Mouse (Mus musculus) CH12.LX (cell line): ENCODE data around the gene Plekhm1. TPM values are rescaled to one million over a fixed set of nuclear protein-coding genes. Genes with fewer than 3 reads are reported as not detected.

ENCODE experiments used
- DNase-seq: peaks from one replicate; pipeline ENCODE4 v3.0.0-alpha.2; 2013; ENCODE audit errors: extremely low read depth
- H3K27ac ChIP-seq: 2 replicates; pipeline ENCODE4 v1.5.1; 2012; ENCODE audit warnings: low read depth, mild to moderate bottlenecking, control low read depth, moderate library complexity; ENCODE audit not compliant: insufficient read depth
- H3K27me3 ChIP-seq: replicated peaks from 2 replicates; pipeline ENCODE3; 2012; ENCODE audit warnings: inconsistent platforms
- H3K36me3 ChIP-seq, 2 experiments: replicated peaks in 1 of 2; 2 replicates each; pipeline versions ENCODE3 to v1.6.1; 2012; ENCODE audit warnings: inconsistent platforms in 1 of 2, low read length in 1 of 2, mild to moderate bottlenecking in 1 of 2, mixed read lengths in 1 of 2, moderate library complexity in 1 of 2; ENCODE audit not compliant: control insufficient read depth in 1 of 2, insufficient read depth in 1 of 2
- H3K4me1 ChIP-seq, 2 experiments: 2 replicates each; pipeline ENCODE4 v1.6.1; 2012; ENCODE audit warnings: inconsistent platforms in 1 of 2, moderate library complexity in 1 of 2; ENCODE audit not compliant: insufficient read depth in 2 of 2, control insufficient read depth in 1 of 2
- H3K4me2 ChIP-seq: 2 replicates; pipeline ENCODE4 v1.6.1; 2012; ENCODE audit warnings: low read depth, mild to moderate bottlenecking, control low read depth; ENCODE audit not compliant: poor library complexity, insufficient read depth, severe bottlenecking
- H3K4me3 ChIP-seq, 3 experiments: fragments of 150-350 bp in 1 of 3; sonication (generic) in 1 of 3; replicated peaks in 1 of 3; 2 replicates each; pipeline versions ENCODE3 to v1.5.1; 2011 to 2012; ENCODE audit warnings: low read depth in 2 of 3, low read length in 2 of 3, mild to moderate bottlenecking in 2 of 3, moderate library complexity in 2 of 3, control low read depth in 1 of 3, improper control_type of control experiment in 1 of 3, inconsistent platforms in 1 of 3, mixed read lengths in 1 of 3; ENCODE audit not compliant: poor library complexity in 1 of 3
- H3K79me2 ChIP-seq: replicated peaks from 2 replicates; pipeline ENCODE4 v1.6.1; 2012; ENCODE audit warnings: mild to moderate bottlenecking, moderate library complexity; ENCODE audit not compliant: control insufficient read depth, poor library complexity, insufficient read depth, severe bottlenecking; ENCODE audit errors: extremely low read depth
- H3K9ac ChIP-seq: 2 replicates; pipeline ENCODE4 v1.6.1; 2012; ENCODE audit warnings: low read depth, mild to moderate bottlenecking, control low read depth, moderate library complexity; ENCODE audit not compliant: insufficient read depth
- H3K9me3 ChIP-seq: replicated peaks from 2 replicates; pipeline ENCODE3; 2012; ENCODE audit warnings: low read length, inconsistent platforms, mixed read lengths
- BHLHE40 ChIP-seq: IDR thresholded peaks from 2 replicates; pipeline ENCODE4 v1.6.1; 2011; ENCODE audit warnings: mild to moderate bottlenecking, low read depth, low read length, improper control_type of control experiment
- CHD1 ChIP-seq: IDR thresholded peaks from 2 replicates; pipeline ENCODE4 v1.6.1; 2012; ENCODE audit warnings: low read depth, low read length, improper control_type of control experiment, inconsistent platforms
- CHD2 ChIP-seq: IDR thresholded peaks from 2 replicates; pipeline ENCODE4 v1.6.1; 2011; ENCODE audit warnings: low read length, improper control_type of control experiment
- CTCF ChIP-seq, 2 experiments: IDR thresholded peaks in 1 of 2; conservative IDR thresholded peaks in 1 of 2; 2 replicates each; pipeline ENCODE4 v1.5.1; 2011 to 2012; ENCODE audit warnings: low read depth in 2 of 2, low read length in 2 of 2, improper control_type of control experiment in 1 of 2, inconsistent platforms in 1 of 2, mild to moderate bottlenecking in 1 of 2, moderate library complexity in 1 of 2
- ELF1 ChIP-seq: IDR thresholded peaks from 2 replicates; pipeline ENCODE4 v1.6.1; 2014; ENCODE audit warnings: low read depth, mild to moderate bottlenecking, inconsistent platforms, low read length, improper control_type of control experiment
- EP300 ChIP-seq: IDR thresholded peaks from 2 replicates; pipeline ENCODE4 v1.6.1; 2011; ENCODE audit warnings: low read length, improper control_type of control experiment
- ETS1 ChIP-seq: conservative IDR thresholded peaks from 2 replicates; pipeline ENCODE4 v1.6.1; 2012; ENCODE audit warnings: low read depth, mild to moderate bottlenecking, inconsistent platforms, low read length, improper control_type of control experiment, moderate library complexity
- GABPA ChIP-seq: IDR thresholded peaks from 2 replicates; pipeline ENCODE4 v1.6.1; 2012; ENCODE audit warnings: low read depth, low read length, improper control_type of control experiment, inconsistent platforms; ENCODE audit not compliant: insufficient replicate concordance
- HCFC1 ChIP-seq: IDR thresholded peaks from 2 replicates; pipeline ENCODE4 v1.6.1; 2012; ENCODE audit warnings: low read depth, mild to moderate bottlenecking, inconsistent platforms, low read length, improper control_type of control experiment
- IRF4 ChIP-seq: IDR thresholded peaks from 2 replicates; pipeline ENCODE4 v1.6.1; 2014; ENCODE audit warnings: low read depth, mild to moderate bottlenecking, inconsistent platforms, low read length, improper control_type of control experiment
- JUN ChIP-seq: IDR thresholded peaks from 2 replicates; pipeline ENCODE4 v1.6.1; 2011; ENCODE audit warnings: low read depth, mild to moderate bottlenecking, low read length, improper control_type of control experiment, moderate library complexity; ENCODE audit not compliant: insufficient read depth
- JUND ChIP-seq: conservative IDR thresholded peaks from 2 replicates; pipeline ENCODE4 v1.6.1; 2011; ENCODE audit warnings: low read depth, low read length, improper control_type of control experiment
- KAT2A ChIP-seq: IDR thresholded peaks from 2 replicates; pipeline ENCODE4 v1.6.1; 2012; ENCODE audit warnings: low read length, improper control_type of control experiment, inconsistent platforms; ENCODE audit not compliant: insufficient replicate concordance
- MAFK ChIP-seq: IDR thresholded peaks from 2 replicates; pipeline ENCODE4 v1.6.1; 2011; ENCODE audit warnings: low read length, improper control_type of control experiment; ENCODE audit not compliant: insufficient replicate concordance
- MAX ChIP-seq: IDR thresholded peaks from 2 replicates; pipeline ENCODE4 v1.6.1; 2011; ENCODE audit warnings: low read length, improper control_type of control experiment
- MAZ ChIP-seq: IDR thresholded peaks from 2 replicates; pipeline ENCODE4 v1.6.1; 2012; ENCODE audit warnings: low read depth, mild to moderate bottlenecking, inconsistent platforms, low read length, improper control_type of control experiment, moderate library complexity
- MEF2A ChIP-seq: IDR thresholded peaks from 2 replicates; pipeline ENCODE4 v1.6.1; 2014; ENCODE audit warnings: low read depth, mild to moderate bottlenecking, inconsistent platforms, low read length, improper control_type of control experiment, borderline replicate concordance
- MXI1 ChIP-seq: IDR thresholded peaks from 2 replicates; pipeline ENCODE4 v1.6.1; 2011; ENCODE audit warnings: mild to moderate bottlenecking, low read depth, low read length, improper control_type of control experiment
- MYC ChIP-seq: IDR thresholded peaks from 2 replicates; pipeline ENCODE4 v1.6.1; 2011; ENCODE audit warnings: low read depth, mild to moderate bottlenecking, improper control_type of control experiment, low read length
- NELFE ChIP-seq: IDR thresholded peaks from 2 replicates; pipeline ENCODE4 v1.6.1; 2011; ENCODE audit warnings: low read depth, low read length, improper control_type of control experiment
- NRF1 ChIP-seq: IDR thresholded peaks from 2 replicates; pipeline ENCODE4 v1.6.1; 2014; ENCODE audit warnings: low read depth, mild to moderate bottlenecking, inconsistent platforms, low read length, improper control_type of control experiment, moderate library complexity
- PAX5 ChIP-seq: IDR thresholded peaks from 2 replicates; pipeline ENCODE4 v1.6.1; 2012; ENCODE audit warnings: low read length, inconsistent platforms, mixed read lengths
- POLR2A ChIP-seq: IDR thresholded peaks from 2 replicates; pipeline ENCODE4 v1.6.1; 2011; ENCODE audit warnings: low read depth, mild to moderate bottlenecking, improper control_type of control experiment, low read length
- POLR2AphosphoS2 ChIP-seq: IDR thresholded peaks from 2 replicates; pipeline ENCODE4 v1.6.1; 2011; ENCODE audit warnings: low read depth, low read length, improper control_type of control experiment
- RAD21 ChIP-seq: IDR thresholded peaks from 2 replicates; pipeline ENCODE4 v1.6.1; 2011; ENCODE audit warnings: low read depth, mild to moderate bottlenecking, low read length, improper control_type of control experiment, moderate library complexity
- RCOR1 ChIP-seq: conservative IDR thresholded peaks from 2 replicates; pipeline ENCODE4 v1.6.1; 2012; ENCODE audit warnings: low read depth, mild to moderate bottlenecking, inconsistent platforms, low read length, improper control_type of control experiment
- SIN3A ChIP-seq: IDR thresholded peaks from 2 replicates; pipeline ENCODE4 v1.6.1; 2012; ENCODE audit warnings: low read length, improper control_type of control experiment, inconsistent platforms
- SMC3 ChIP-seq: IDR thresholded peaks from 2 replicates; pipeline ENCODE4 v1.6.1; 2011; ENCODE audit warnings: low read depth, low read length, improper control_type of control experiment
- TBP ChIP-seq: conservative IDR thresholded peaks from 2 replicates; pipeline ENCODE4 v1.6.1; 2011; ENCODE audit warnings: low read depth, low read length, improper control_type of control experiment
- TCF12 ChIP-seq: IDR thresholded peaks from 2 replicates; pipeline ENCODE4 v1.6.1; 2014; ENCODE audit warnings: low read depth, mild to moderate bottlenecking, inconsistent platforms, low read length, improper control_type of control experiment
- UBTF ChIP-seq: IDR thresholded peaks from 2 replicates; pipeline ENCODE4 v1.6.1; 2012; ENCODE audit warnings: low read depth, mild to moderate bottlenecking, inconsistent platforms, low read length, improper control_type of control experiment, moderate library complexity
- USF1 ChIP-seq: IDR thresholded peaks from 2 replicates; pipeline ENCODE4 v1.6.1; 2014; ENCODE audit warnings: low read depth, mild to moderate bottlenecking, inconsistent platforms, low read length, improper control_type of control experiment
- ZC3H11A ChIP-seq: IDR thresholded peaks from 2 replicates; pipeline ENCODE4 v1.6.1; 2012; ENCODE audit warnings: low read depth, mild to moderate bottlenecking, inconsistent platforms, low read length, improper control_type of control experiment
- ZKSCAN1 ChIP-seq: IDR thresholded peaks from 2 replicates; pipeline ENCODE4 v1.6.1; 2012; ENCODE audit warnings: low read depth, inconsistent platforms, low read length, improper control_type of control experiment, borderline replicate concordance
- ZMIZ1 ChIP-seq: IDR thresholded peaks from 2 replicates; pipeline ENCODE4 v1.6.1; 2012; ENCODE audit warnings: low read depth, mild to moderate bottlenecking, inconsistent platforms, low read length, improper control_type of control experiment
- ZNF384 ChIP-seq: IDR thresholded peaks from 2 replicates; pipeline ENCODE4 v1.6.1; 2012; ENCODE audit warnings: low read depth, low read length, improper control_type of control experiment, inconsistent platforms
- dilution Hi-C: fragments of 300-500 bp; cut with MboI; formaldehyde crosslinking; loops from 2 replicates; pipeline ENCODE4 v1.14.3; 2020; ENCODE audit warnings: low sequenced_read_pairs; ENCODE audit not compliant: extremely low pct_unique_long_range_greater_than_20kb, extremely low pct_ligation_motif_present
- in situ Hi-C: fragments of 300-500 bp; cut with MboI; formaldehyde crosslinking; loops from 3 replicates; pipeline ENCODE4 v1.14.3; 2019; ENCODE audit warnings: low sequenced_read_pairs, low pct_ligation_motif_present, low pct_unique_long_range_greater_than_20kb, mixed read lengths
- polyA plus RNA-seq: library from polyadenylated mRNA; unstranded; fragments of >175 nt; gene quantifications from 2 replicates; pipeline ENCODE4 v1.2.1, GENCODE M21; 2012; ENCODE audit warnings: low read depth; ENCODE audit not compliant: insufficient read length
- total RNA-seq, 2 experiments: library from RNA; depleted of rRNA; stranded (reverse); fragments of 300-350 nt in 1 of 2; fragments of >200 nt in 1 of 2; gene quantifications; 2 replicates each; pipeline ENCODE4 v1.2.3; 2012 to 2014

The Plekhm1 gene
- total and polyA plus RNA-seq, 3 experiments, result 3.5 to 23.2 (median 5.3) TPM

DNA sequence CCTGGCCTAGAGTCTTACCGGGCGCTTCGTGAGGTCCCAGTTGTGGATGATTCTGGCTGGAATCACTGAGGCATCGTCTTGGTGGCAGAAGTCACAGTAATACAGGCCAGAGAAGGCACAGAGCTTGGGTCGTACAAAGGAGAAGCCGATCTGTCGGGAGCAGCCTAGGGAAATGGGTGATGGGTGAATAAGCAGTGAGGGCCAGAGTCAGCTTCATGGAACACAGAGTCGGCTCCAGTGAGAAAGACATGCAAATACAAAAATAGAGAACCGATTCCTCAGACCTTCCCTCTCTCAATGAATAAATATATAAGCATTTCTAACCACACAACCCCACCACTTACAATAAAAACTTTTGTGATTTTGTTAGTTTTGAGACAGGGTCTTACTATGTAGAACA, 38.6 kb downstream of the Plekhm1 start:
- Histone ChIP-seq H3K27ac (peak overlapping the region; percentile 49), H3K4me1 (peaks cover 58 to 99% of the 10 kb centered on the region in 2 experiments)

GRCm38 (mm10) chr11:103372561-103372960, 39.9 kb downstream of the Plekhm1 start:
- H3K4me1 ChIP-seq, result peaks cover 58 to 95% of the 10 kb centered on the region in 2 experiments
- dilution Hi-C loops, result no loop called here
- no peak overlapping the region; the same call in 1 of the 2 replicates for H3K27ac ChIP-seq

More for the DNA sequence above, 38.6 kb downstream of the Plekhm1 start:
- in situ Hi-C loops, result no loop called here
- H3K9me3 ChIP-seq, result no peaks in the 10 kb centered on the region
- H3K27me3 ChIP-seq, result no peaks in the 10 kb centered on the region
- peak overlapping the region in 2 of 3 experiments; percentile 5 to 19 for H3K4me3 ChIP-seq
- TF ChIP-seq RCOR1 (peak; percentile 70; the same call in 1 of the 2 replicates), RAD21 (no peak), PAX5 (no peak), SIN3A (peak; percentile 73), POLR2AphosphoS2 (no peak), JUN (no peak), KAT2A (0 out of 2 replicates have a peak, but pooled peaks have one; percentile 24), POLR2A (peak; percentile 34; the same call in 1 of the 2 replicates), ZKSCAN1 (no peak), ZNF384 (no peak), ZC3H11A (no peak), GABPA (no peak), MYC (no peak), IRF4 (peak; percentile 87), USF1 (no peak), NELFE (no peak), CHD1 (no peak; the same call in 1 of the 2 replicates), CHD2 (peak; percentile 48), EP300 (peak; percentile 87), JUND (0 out of 2 replicates have a peak, but pooled peaks have one; percentile 13), SMC3 (no peak), NRF1 (no peak), MAZ (no peak), TBP (no peak), HCFC1 (no peak), ELF1 (peak; percentile 24; the same call in 1 of the 2 replicates), MEF2A (peak; percentile 29; the same call in 1 of the 2 replicates), UBTF (no peak; the same call in 1 of the 2 replicates), MAFK (peak; percentile 49; the same call in 1 of the 2 replicates), ZMIZ1 (no peak), MAX (no peak), BHLHE40 (no peak), TCF12 (peak; percentile 38; the same call in 1 of the 2 replicates), CTCF (conservative IDR thresholded peaks at IDR 0.05 in 1 of 2, IDR thresholded peaks at IDR 0.05 in 1 of 2; ENCODE audit: low read depth in 2 of 2, low read length in 2 of 2) (no peak), MXI1 (0 out of 2 replicates have a peak, but pooled peaks have one; percentile 16), ETS1 (peak; percentile 57)
- H3K36me3 ChIP-seq, result peaks cover 29 to 88% of the 10 kb centered on the region in 2 experiments
- H3K4me2 ChIP-seq, result peak overlapping the region; percentile 26
- dilution Hi-C loops, result no loop called here
- peak; percentile 59 for DNase-seq
- H3K79me2 ChIP-seq, result no peaks in the 10 kb centered on the region
- 0 out of 2 replicates have a peak overlapping the region, but pooled peaks have one; percentile 7 for H3K9ac ChIP-seq

More at GRCm38 (mm10) chr11:103372561-103372960, 39.9 kb downstream of the Plekhm1 start:
- H3K9ac ChIP-seq, result no peak overlapping the region
- in situ Hi-C loops, result no loop called here
- peaks cover 29 to 88% of the 10 kb centered on the region in 2 experiments for H3K36me3 ChIP-seq
- no peak overlapping the region for H3K4me2 ChIP-seq
- no peaks in the 10 kb centered on the region for H3K9me3 ChIP-seq
- no peak for TF ChIP-seq ZC3H11A
- TF ChIP-seq UBTF, result no peak
- no peak for TF ChIP-seq ZMIZ1
- no peak for TF ChIP-seq NRF1
- H3K4me3 ChIP-seq, result no peak overlapping the region
- H3K27me3 ChIP-seq, result no peaks in the 10 kb centered on the region
- DNase-seq, result no peak
- no peaks in the 10 kb centered on the region for H3K79me2 ChIP-seq
